Mouse (Mus musculus): Measurements from ENCODE around the gene Plekha4. TPM values are rescaled to one million over a fixed set of nuclear protein-coding genes. Genes with fewer than 3 reads are reported as not detected.

The Plekha4 gene
- total RNA-seq, 1 experiment from 2014 or later: not detected

- no peak for ATAC-seq (replicated peaks; ENCODE audit: low read depth, poor library complexity, severe bottlenecking)
Observed at GRCm38 (mm10) chr7:45567112-45567779, 41.1 kb downstream of the Plekha4 start.

DNA sequence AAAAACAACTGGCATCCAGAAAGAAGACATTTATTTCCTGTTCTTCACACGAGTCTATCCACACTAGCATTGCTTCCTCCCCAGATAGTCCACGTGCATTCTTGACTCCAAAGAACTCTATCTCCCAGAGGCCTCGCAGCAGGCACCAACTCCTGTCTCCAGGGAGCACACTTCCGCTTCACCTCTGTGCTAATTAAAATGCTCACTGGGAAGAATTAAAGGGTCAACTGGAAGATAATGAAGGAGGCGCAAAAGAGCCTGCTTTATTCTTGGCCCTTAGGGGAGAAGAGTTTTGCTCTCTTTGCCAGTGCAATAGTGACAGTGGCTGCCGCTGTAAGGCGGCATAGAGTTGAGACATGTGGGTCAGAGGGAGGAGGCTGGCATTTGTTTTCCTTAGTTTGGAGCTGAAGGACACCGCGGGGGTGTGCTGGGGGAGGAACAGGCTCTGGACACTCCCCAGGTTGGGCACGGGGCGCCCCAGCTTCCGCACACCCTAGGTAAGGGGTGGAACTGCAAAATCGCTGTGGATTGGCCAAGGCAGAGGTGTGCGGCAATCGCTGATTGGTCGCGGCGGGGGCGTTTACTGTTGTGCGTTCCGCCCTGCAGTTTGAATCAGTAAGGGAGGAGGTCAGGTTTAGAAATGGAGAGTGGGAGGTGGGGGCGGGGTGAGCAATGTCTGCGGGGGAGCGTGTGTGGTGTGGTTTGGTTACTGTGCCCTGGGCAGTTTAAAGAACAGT lies 41.8 kb downstream of the Plekha4 start:
- ATAC-seq (replicated peaks; ENCODE audit: low read depth, poor library complexity, severe bottlenecking): peak; percentile 83

DNA sequence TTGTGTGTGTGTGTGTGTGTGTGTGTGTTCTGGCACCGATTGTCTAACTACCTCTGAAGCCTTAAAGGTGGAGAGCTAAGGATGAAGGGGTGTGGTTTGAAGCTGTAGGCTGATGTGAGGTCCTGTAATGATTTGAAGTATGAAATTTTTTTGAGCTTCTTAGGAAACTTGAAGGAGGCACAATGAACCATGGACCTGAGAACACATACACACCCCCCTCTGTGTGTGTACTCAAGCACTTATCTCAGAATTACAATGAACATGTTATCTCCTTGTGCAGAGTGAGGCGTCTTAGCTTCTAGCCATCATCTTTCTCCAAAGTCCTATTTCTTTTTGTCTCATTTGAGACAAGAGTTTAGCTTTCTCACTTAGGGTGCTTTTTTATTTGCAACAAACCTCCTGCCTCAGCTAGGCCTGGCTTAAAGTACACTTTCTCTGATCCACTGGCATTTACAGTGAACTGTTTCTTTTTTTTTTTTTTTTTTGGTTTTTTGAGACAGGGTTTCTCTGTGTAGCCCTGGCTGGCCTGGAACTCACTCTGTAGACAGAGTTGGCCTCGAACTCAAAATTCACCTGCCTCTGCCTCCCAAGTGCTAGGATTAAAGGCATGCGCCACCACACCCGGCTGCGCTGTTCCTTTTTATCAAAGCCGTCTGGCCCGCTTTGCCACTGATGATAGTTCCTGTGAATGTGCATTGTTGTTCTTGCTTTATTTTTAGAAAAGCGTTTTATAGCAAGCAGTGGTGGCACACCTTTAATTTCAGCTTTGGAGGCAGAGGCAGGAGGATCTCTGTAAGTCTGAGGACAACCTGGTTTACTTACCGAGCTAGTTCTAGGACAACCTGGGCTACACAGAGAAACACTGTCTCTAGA lies 42.7 kb downstream of the Plekha4 start:
- ATAC-seq (replicated peaks; ENCODE audit: low read depth, poor library complexity, severe bottlenecking): peak; percentile 6; the same call in 1 of the 2 replicates

DNA sequence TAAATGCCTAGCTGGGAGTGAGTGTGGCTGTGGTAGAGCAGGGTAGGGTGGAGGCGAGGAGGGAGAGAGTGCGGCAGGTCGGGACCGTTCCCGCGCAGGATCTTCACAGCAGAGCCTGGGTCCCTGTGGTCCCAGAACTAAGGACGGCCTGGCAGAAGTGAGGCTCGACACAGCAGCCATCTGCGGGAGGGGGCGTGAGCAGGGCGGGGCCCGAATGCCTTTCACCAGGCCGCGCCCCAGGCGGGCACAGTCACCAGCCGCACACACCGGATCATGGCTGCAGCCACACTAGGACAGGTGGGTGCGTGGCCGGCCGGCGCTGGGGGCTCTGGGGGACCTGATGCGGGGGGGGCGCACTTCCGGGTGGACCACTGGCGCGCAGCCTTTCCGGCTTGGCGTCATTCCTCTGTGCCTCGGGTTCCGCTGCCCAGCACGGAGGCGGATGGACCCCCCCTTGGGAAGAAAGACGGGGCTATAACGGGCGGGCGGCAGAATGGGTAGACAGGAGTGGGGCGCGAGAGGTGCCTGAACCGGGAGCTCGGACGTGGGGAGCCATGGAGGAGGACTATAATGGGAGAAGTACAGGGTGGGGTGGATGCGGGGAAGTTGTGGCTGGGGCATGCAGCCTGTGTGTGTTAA lies 44.1 kb downstream of the Plekha4 start, which contains the start of gene Bcat2:
Gene Bcat2 (plus strand): TSS at position 51 of the 639 bp plus-strand sequence.
- peak; percentile 61 for ATAC-seq (replicated peaks; ENCODE audit: low read depth, poor library complexity, severe bottlenecking)

- ATAC-seq (replicated peaks; ENCODE audit: low read depth, poor library complexity, severe bottlenecking): no peak
Observed at GRCm38 (mm10) chr7:45571966-45572365, 45.8 kb downstream of the Plekha4 start.

GRCm38 (mm10) chr7:45573954-45574353 lies 47.8 kb downstream of the Plekha4 start:
- ATAC-seq (replicated peaks; ENCODE audit: low read depth, poor library complexity, severe bottlenecking): no peak

DNA sequence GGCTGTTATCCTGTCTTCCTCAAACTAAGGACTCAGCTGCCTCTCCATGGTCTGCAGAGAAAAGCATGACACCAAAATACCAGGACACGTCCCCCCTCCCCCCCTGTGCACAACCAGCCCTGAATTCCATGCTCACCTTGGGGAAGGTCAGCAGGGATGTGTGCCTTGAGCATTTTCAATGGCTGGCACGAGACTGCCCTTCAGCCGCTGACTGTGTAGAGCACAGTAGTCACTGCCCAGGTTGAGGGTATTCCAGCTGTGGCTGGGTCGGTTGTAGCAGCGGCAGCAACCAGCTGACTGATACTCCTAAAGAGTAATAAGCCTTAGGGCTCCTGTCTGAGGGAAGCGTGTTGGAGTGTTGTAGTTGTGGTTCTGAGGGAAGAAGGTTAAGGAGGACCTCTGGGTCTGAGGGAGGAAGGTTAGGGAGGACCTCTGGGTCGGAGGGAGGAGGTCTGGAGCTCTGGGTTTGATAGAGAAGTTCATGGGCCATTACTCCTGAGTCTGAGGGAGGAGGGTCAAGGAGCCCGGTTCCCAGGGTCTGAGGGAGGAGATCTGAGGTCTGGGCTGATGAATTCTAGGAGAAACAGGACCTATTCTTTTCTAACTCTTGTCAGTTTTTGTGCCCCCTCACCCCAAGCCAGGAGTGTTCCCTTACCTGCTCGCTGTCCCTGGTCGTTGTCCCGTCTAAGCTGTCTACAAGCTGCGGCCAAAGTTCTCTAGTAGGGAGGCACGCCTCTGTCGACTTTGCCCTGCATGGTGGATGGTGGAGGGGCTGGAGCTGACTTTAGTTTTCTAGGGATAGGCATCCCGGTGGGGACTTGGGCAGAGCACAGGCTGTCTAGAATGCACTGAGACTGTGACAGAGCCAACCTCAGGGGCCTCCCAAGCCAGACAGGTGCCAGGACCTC lies 48.6 kb downstream of the Plekha4 start:
- ATAC-seq (replicated peaks; ENCODE audit: low read depth, poor library complexity, severe bottlenecking): no peak

DNA sequence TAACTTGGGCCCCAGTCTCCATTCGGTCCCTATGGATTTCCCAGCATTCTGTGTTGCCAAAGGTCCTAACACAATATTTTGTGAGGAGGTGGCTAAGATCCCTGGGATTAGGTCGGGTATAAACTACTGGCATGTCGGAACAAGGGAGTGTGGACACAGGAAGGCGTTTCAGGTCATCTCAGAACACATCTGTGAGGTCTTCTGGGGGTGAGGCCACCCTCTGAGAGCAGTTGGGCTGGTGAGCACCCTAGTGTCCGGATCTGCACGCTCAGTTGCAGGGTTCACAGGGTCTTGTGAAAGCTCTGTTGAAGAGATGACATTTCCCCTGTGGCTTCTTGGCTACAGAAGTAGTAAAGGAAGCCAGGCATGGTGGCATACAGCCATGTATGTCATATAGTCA lies 59.8 kb downstream of the Plekha4 start:
- no peak for ATAC-seq (replicated peaks; ENCODE audit: low read depth, poor library complexity, severe bottlenecking)

DNA sequence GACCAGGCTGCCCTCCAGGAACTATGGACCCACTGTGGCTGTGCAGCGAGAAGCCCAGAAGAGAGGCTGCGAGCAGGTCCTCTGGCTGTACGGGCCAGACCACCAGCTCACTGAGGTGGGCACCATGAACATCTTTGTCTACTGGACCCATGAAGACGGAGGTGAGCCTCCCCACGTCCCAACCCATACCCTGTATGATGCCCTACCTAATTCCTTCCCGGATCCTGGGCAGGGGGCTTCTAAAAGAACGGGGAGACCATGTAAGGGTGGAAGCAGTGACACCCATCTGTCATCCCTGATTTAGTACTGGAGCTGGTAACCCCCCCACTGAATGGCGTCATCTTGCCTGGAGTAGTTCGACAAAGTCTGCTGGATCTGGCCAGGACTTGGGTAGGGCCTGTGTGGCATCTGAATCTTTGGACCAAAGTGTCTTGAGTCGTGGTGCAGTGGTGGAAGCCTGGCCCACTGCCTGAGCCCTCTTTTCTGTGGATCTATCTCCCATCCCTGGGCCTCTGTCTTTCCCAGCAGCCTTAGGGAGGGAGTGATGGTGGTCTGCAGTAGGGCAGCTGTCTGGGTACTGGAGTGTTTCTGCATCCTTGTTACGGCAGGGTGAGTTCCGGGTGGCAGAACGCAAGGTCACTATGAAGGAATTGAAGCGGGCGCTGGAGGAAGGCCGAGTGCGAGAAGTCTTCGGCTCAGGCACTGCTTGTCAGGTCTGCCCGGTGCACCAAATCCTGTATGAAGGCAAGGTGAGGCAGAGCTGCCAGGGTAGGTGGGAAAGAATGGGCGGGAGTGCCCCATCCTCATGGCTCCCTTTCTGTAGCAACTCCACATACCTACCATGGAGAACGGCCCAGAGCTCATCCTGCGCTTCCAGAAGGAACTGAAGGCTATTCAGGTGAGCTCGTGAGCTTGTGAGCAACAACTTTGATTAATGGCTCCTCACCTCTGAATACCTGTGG lies 61.8 kb downstream of the Plekha4 start:
- no peak for ATAC-seq (replicated peaks; ENCODE audit: low read depth, poor library complexity, severe bottlenecking)

DNA sequence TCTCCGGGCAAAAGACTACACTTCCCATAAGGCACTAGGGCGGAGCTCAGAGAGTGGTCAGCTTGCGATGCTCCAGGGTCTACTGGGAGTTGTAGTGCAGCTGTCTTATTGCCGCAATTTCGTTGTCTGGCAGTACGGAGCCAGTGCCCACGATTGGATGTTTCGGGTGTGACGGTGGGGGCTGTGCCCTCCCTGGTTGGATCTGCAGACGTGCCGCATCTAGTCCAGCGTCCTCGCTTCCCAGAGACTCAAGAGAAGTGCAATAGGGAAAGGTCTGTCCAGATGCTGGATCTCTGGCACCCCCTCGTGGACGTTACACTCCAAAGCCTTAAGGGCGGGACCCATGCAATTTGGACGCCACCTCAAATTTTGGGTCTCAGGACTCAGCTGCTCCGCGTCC lies 63.0 kb downstream of the Plekha4 start:
- peak; percentile 86 for ATAC-seq (replicated peaks; ENCODE audit: low read depth, poor library complexity, severe bottlenecking)

DNA sequence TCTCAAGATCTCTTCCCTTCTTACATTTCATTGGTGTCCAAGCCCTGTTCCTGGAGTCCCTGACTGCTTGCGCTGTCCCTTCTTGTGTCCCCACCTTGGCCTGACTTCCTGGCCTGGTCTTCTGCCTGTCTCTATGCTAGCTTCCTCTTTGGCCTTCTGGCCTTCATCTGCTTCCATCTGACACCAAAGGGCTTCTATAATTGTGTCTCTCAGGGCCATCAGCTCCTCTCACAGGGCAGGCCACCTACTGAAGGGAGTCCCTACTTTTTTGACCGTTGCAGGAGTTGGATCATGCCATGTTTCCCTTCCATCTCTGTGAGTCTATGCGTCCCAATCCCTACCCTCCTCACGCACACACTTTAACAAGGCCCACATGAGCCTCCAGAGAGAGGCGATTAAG lies 63.8 kb downstream of the Plekha4 start:
- ATAC-seq (replicated peaks; ENCODE audit: low read depth, poor library complexity, severe bottlenecking): no peak

DNA sequence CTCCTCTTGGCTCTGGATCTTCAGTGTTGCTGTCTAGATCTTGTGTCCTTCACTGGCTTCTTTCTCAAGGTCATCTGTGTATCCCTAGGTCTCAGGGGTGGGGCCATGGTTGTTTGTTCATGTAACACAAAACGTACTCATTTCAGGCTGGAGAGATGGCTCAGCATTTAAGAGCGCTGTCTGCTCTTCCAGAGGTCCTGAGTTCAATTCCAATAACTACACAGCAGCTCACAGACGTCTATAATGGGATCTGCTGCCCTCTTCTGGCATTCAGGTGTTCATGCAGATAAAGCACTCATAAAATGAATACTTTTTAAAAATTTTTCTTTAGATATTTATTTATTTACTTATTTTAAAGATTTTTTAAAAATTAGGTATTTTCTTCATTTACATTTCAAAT lies 64.7 kb downstream of the Plekha4 start:
- ATAC-seq (replicated peaks; ENCODE audit: low read depth, poor library complexity, severe bottlenecking): no peak

GRCm38 (mm10) chr7:45591880-45592279 lies 65.8 kb downstream of the Plekha4 start:
- no peak for ATAC-seq (replicated peaks; ENCODE audit: low read depth, poor library complexity, severe bottlenecking)

DNA sequence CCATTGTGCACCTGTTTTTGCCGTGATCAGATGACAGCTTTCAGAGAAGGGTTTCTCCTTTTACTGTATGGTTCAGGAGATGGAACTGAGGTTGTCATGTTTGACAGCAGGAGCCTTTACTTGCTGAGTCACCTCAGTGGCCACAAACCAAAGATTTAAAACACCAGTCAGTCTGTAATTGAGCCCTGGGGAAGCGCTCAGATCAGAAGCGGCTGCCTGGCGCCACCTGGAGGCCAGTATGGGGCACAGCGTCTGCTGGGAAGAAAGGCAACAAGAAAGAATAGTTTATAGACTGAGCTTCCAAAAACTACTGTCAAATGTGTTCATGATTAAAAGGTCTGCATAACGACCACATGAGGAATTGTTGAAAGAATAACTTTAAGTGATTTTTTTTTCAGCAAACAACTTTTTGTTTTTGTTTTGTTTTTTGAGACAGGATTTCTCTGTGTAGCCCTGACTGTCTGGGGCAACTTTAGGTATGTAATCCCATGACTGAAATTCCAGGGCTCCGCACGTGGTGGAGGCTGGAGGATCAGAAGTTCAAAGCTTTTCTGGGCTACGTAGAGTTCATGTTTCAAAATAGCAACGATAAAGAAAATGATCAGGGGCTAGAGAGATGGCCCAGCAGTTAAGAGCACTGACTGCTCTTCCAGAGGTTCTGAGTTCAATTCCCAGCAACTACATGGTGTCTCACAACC lies 67.1 kb downstream of the Plekha4 start:
- ATAC-seq (replicated peaks; ENCODE audit: low read depth, poor library complexity, severe bottlenecking): peak; percentile 64

- ATAC-seq (replicated peaks; ENCODE audit: low read depth, poor library complexity, severe bottlenecking): no peak
Observed at GRCm38 (mm10) chr7:45595176-45595575, 69.0 kb downstream of the Plekha4 start.

DNA sequence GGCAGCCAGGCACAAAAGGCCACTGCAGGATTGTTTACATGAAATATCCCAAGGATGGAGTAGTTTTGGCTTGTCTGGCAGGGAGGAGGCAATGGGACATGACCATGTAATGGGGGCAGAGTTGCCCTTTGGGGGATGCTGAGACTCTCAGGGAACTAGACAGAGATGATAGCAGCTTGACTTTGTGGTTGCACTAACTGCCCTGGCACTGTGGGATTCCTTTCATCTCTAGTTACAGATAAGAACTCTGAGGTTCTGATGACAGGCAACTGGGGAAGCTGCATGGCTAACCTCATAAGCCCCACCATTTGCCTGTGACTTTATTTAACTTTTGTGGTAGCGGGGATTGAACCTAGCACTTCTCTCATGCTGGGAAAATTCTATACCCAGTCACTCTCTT lies 70.0 kb downstream of the Plekha4 start:
- peak; percentile 26; the same call in 1 of the 2 replicates for ATAC-seq (replicated peaks; ENCODE audit: low read depth, poor library complexity, severe bottlenecking)

GRCm38 (mm10) chr7:45597013-45597412 lies 70.9 kb downstream of the Plekha4 start:
- ATAC-seq (replicated peaks; ENCODE audit: low read depth, poor library complexity, severe bottlenecking): no peak

All from common myeloid progenitor, adult 5-6 weeks (primary cell).